Mouse (Mus musculus) C2C12 (cell line): ENCODE data around the gene Pfn1. TPM values are rescaled to one million over a fixed set of nuclear protein-coding genes. Genes with fewer than 3 reads are reported as not detected.

Source experiments
- H3K27me3 ChIP-seq: one replicate; pipeline ENCODE4 v1.6.1; 2011; ENCODE audit not compliant: control insufficient read depth, insufficient read depth, insufficient read length
- H3K36me3 ChIP-seq: one replicate; pipeline ENCODE4 v1.6.1; 2011; ENCODE audit not compliant: control insufficient read depth, insufficient read depth
- H3K4me3 ChIP-seq: one replicate; pipeline ENCODE4 v1.5.1; 2011; ENCODE audit warnings: mild to moderate bottlenecking, control low read depth; ENCODE audit not compliant: poor library complexity, insufficient read depth, severe bottlenecking
- H3K79me2 ChIP-seq: one replicate; pipeline ENCODE4 v1.6.1; 2011; ENCODE audit not compliant: control insufficient read depth, insufficient read depth
- H3K79me3 ChIP-seq: one replicate; pipeline ENCODE4 v1.6.1; 2011; ENCODE audit warnings: low read depth, control low read depth
- H3ac ChIP-seq: one replicate; pipeline ENCODE3; 2011; ENCODE audit warnings: low read depth; ENCODE audit not compliant: control insufficient read depth, insufficient read length
- CEBPB ChIP-seq: IDR thresholded peaks from one replicate; pipeline ENCODE4 v1.6.1; 2011; ENCODE audit warnings: low read depth, mild to moderate bottlenecking, control low read depth, moderate library complexity
- CTCF ChIP-seq: IDR thresholded peaks from one replicate; pipeline ENCODE4 v1.5.1; 2011; ENCODE audit not compliant: control insufficient read depth, insufficient read depth, insufficient read length
- FOSL1 ChIP-seq: IDR thresholded peaks from one replicate; pipeline ENCODE4 v1.8.0; 2011; ENCODE audit warnings: mild to moderate bottlenecking, low read length; ENCODE audit not compliant: poor library complexity, insufficient read depth, severe bottlenecking
- MAX ChIP-seq: IDR thresholded peaks from one replicate; pipeline ENCODE4 v1.6.1; 2011; ENCODE audit warnings: mild to moderate bottlenecking, control low read depth
- MYOD1 ChIP-seq: IDR thresholded peaks from one replicate; pipeline ENCODE4 v1.6.1; 2011; ENCODE audit warnings: low read depth; ENCODE audit not compliant: control insufficient read depth, insufficient read length
- MYOG ChIP-seq: IDR thresholded peaks from one replicate; pipeline ENCODE4 v1.6.1; 2011; ENCODE audit not compliant: control insufficient read depth, insufficient read length; ENCODE audit errors: extremely low read depth
- USF1 ChIP-seq: IDR thresholded peaks from one replicate; pipeline ENCODE4 v1.6.1; 2011; ENCODE audit warnings: low read depth, mild to moderate bottlenecking, control low read depth, moderate library complexity
- polyA plus RNA-seq: library from polyadenylated mRNA; unstranded; fragments of >200 nt; fragmentation: generic; extraction: Trizol; gene quantifications from one replicate; pipeline ENCODE4 v1.2.1, GENCODE M21; 2012; ENCODE audit warnings: missing spikeins

Pfn1 gene
- polyA plus RNA-seq, 1 experiment, result 4,207 TPM

DNA sequence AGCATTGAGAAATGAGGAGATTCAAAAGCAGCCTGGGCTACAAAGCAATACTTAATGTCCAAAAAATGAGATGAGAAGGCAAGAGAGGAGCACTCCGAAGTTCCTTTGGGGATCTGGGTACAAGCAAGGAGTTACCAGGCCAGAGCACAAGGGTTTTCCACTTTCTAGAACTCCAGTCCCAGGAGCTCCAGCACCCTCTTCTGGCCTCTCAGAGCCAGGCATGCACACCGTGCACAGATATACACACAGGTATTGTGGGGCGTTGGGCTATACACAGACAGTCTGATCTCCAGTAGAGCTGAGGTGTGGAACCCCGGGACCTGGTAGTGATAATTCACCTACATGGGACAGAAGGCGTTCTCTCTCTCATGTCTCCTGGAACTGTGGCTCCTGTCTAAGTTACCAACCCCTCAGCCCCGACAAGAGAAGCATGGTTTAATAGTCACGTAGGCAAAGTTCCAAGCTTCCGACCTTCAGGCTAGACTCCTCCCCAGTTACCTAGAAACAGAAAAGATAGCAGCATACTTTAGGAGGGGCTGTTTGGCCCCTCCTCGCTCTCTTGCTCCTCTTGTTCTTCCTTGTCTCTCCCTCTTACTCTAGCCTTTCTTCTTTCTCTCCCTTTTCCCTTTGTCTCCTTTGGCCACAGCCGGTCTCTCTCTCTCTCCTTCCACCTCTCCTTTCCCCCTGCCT, 31.2 kb downstream of the Pfn1 start:
- TF ChIP-seq MAX (no peak), MYOG (no peak), FOSL1 (no peak), CEBPB (no peak), USF1 (no peak), CTCF (no peak), MYOD1 (no peak)
- no peaks in the 10 kb centered on the region for H3K27me3 ChIP-seq
- no peaks in the 10 kb centered on the region for H3K79me2 ChIP-seq
- no peak overlapping the region for H3ac ChIP-seq
- no peaks in the 10 kb centered on the region for H3K79me3 ChIP-seq
- H3K4me3 ChIP-seq, result no peak overlapping the region
- H3K36me3 ChIP-seq, result no peaks in the 10 kb centered on the region

- H3K4me3 ChIP-seq, result no peak overlapping the region
- H3ac ChIP-seq, result no peak overlapping the region
- H3K79me3 ChIP-seq, result no peaks in the 10 kb centered on the region
- no peaks in the 10 kb centered on the region for H3K27me3 ChIP-seq
- no peaks in the 10 kb centered on the region for H3K36me3 ChIP-seq
- no peak for TF ChIP-seq USF1
- TF ChIP-seq MYOD1, result peak; percentile 38
- no peaks in the 10 kb centered on the region for H3K79me2 ChIP-seq
Measured at GRCm38 (mm10) chr11:70621972-70622814, 32.3 kb downstream of the Pfn1 start.

DNA sequence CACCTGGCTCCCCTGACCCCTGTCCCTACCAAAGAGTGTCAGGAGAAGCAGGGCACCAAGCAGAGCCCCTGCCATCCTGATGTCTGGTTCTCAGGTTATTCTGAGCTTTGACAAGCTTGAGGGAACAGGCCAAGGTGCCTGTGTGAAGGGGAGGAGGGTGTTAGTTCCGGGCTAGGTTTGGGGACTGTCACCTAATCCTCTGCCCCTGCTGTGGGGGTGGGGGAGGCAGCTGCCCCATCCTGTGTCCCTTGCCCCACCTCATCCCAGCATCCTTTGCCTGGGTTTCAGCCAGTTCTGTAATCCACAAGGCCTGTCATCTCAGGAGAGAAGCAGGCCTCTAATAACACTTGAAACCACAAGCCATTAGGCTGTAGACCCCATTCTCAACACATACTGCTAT, 35.3 kb downstream of the Pfn1 start, which contains the start of gene Chrne:
Gene Chrne, minus strand, starts transcription at position 116 of the 400 bp plus-strand sequence.
- TF ChIP-seq CTCF (no peak), FOSL1 (no peak), USF1 (no peak), CEBPB (no peak), MYOD1 (no peak), MYOG (no peak), MAX (no peak)

GRCm38 (mm10) chr11:70615516-70616093, 38.8 kb downstream of the Pfn1 start, which contains the start of gene 4930544D05Rik:
4930544D05Rik (plus strand) TSS chr11:70615848.
- no peak within 1 kb of the TSS for H3K4me3 ChIP-seq
- H3ac ChIP-seq, result no peak within 1 kb of the TSS
- H3K36me3 ChIP-seq, result peaks cover 29% of the 10 kb centered on the region
- H3K79me3 ChIP-seq, result no peaks in the 10 kb centered on the region
- no peaks in the 10 kb centered on the region for H3K27me3 ChIP-seq
- no peak for TF ChIP-seq CTCF
- peak; percentile 29 for TF ChIP-seq CEBPB
- no peaks in the 10 kb centered on the region for H3K79me2 ChIP-seq

More for the DNA sequence above, 35.3 kb downstream of the Pfn1 start, which contains the start of gene Chrne:
- no peak within 1 kb of the TSS for H3K4me3 ChIP-seq
- H3K79me3 ChIP-seq, result no peaks in the 10 kb centered on the region
- H3K36me3 ChIP-seq, result no peaks in the 10 kb centered on the region
- no peaks in the 10 kb centered on the region for H3K27me3 ChIP-seq
- H3ac ChIP-seq, result no peak within 1 kb of the TSS
- H3K79me2 ChIP-seq, result no peaks in the 10 kb centered on the region

DNA sequence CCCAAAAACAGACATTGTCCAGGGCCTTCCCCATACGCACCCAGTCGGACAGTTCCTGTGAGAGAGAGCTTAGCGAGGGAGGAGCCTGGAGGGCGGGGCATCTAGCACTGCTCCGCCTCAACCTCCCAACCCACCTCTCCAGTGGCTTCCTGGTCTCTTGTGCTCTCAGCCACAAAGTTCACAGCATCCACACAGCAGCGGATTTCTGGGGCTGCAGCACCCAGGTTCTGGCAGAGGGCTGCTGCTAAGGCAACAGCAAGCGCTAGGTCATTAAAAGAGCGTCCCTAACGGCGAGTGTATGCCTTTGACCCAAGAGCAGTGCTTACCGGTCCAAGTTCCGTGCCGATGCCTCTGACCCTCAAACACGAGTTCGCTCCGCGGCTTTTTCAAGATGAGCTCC, 39.4 kb downstream of the Pfn1 start:
- Histone ChIP-seq H3K79me3 (no peaks in the 10 kb centered on the region), H3K36me3 (peaks cover 34% of the 10 kb centered on the region), H3K27me3 (no peaks in the 10 kb centered on the region), H3K4me3 (no peak overlapping the region), H3K79me2 (no peaks in the 10 kb centered on the region), H3ac (no peak overlapping the region)
- TF ChIP-seq MYOG (no peak), MYOD1 (no peak), USF1 (no peak), CTCF (no peak), FOSL1 (no peak), MAX (no peak), CEBPB (no peak)
